ENCODE assay signal across 9 mouse cellular contexts in genomic region chr1:61143030-61143753, GRCm38 (mm10).
DNase-seq lines count a peak whose midpoint lies in the region; ATAC-seq and TF ChIP-seq lines count a peak whose summit lies in the region.
"Had no signal": no experiment of that assay in that cellular context is flagged by ENCODE, and none has a peak within 500 bp of the region (broad histone marks: within the 10 kb centered on the region; RNA-seq: fewer than 3 reads in every experiment).

No protein-coding gene starts in this region.

- no peak overlapping the region for H3K27ac ChIP-seq in lung, embryonic 15.5 days
- no peak overlapping the region for H3K27ac ChIP-seq in forebrain, postnatal 0 days (ENCODE audit: low read depth, low read length)
- H3K27ac ChIP-seq in limb, embryonic 14.5 days (replicated peaks; ENCODE audit: low read depth, low read length): no peak overlapping the region
- no peak overlapping the region for H3K27ac ChIP-seq in stomach, postnatal 0 days (replicated peaks)
- H3K27ac ChIP-seq: embryonic facial prominence, embryonic 15.5 days had no signal

- 0 out of 2 replicates have a peak overlapping the region, but pooled peaks have one; percentile 20 for H3K4me2 ChIP-seq in lung, embryonic 15.5 days
- no peak overlapping the region for H3K4me2 ChIP-seq in forebrain, postnatal 0 days (ENCODE audit: low read depth)
- H3K4me2 ChIP-seq in limb, embryonic 14.5 days (replicated peaks; ENCODE audit: low read depth, low read length, severe bottlenecking): no peak overlapping the region
- peak overlapping the region; percentile 29; the same call in 1 of the 2 replicates for H3K4me2 ChIP-seq in stomach, postnatal 0 days (replicated peaks; ENCODE audit: low read depth)

- no peaks in the 10 kb centered on the region for H3K9me3 ChIP-seq in lung, embryonic 15.5 days
- H3K9me3 ChIP-seq in forebrain, postnatal 0 days (ENCODE audit: low read length): no peaks in the 10 kb centered on the region
- H3K9me3 ChIP-seq in limb, embryonic 14.5 days (ENCODE audit: control insufficient read depth, low read length): no peaks in the 10 kb centered on the region
- no peaks in the 10 kb centered on the region for H3K9me3 ChIP-seq in stomach, postnatal 0 days (ENCODE audit: control insufficient read depth, low read length)
- H3K9me3 ChIP-seq: embryonic facial prominence, embryonic 15.5 days had no signal

- no peaks in the 10 kb centered on the region for H3K27me3 ChIP-seq in lung, embryonic 15.5 days
- no peaks in the 10 kb centered on the region for H3K27me3 ChIP-seq in forebrain, postnatal 0 days (ENCODE audit: insufficient read depth, low read length)
- no peaks in the 10 kb centered on the region for H3K27me3 ChIP-seq in limb, embryonic 14.5 days (ENCODE audit: control insufficient read depth, insufficient read depth, low read length)
- H3K27me3 ChIP-seq in stomach, postnatal 0 days (ENCODE audit: control insufficient read depth, insufficient read depth, low read length): no peaks in the 10 kb centered on the region

- ATAC-seq in lung, embryonic 15.5 days (ENCODE audit: borderline replicate concordance, extremely low read depth, low FRiP score, low TSS enrichment): no peak
- ATAC-seq in forebrain, postnatal 0 days: no peak
- peak; percentile 66 for ATAC-seq in limb, embryonic 14.5 days (ENCODE audit: low FRiP score, low read depth)
- no peak for ATAC-seq in stomach, postnatal 0 days (ENCODE audit: low FRiP score, low TSS enrichment)

- no peak overlapping the region for H3K4me3 ChIP-seq in lung, embryonic 15.5 days
- no peak overlapping the region for H3K4me3 ChIP-seq in forebrain, postnatal 0 days (ENCODE audit: low read depth, low read length)
- H3K4me3 ChIP-seq in limb, embryonic 14.5 days (replicated peaks; ENCODE audit: low read length): no peak overlapping the region
- H3K4me3 ChIP-seq in stomach, postnatal 0 days (ENCODE audit: low read depth, low read length): no peak overlapping the region
- H3K4me3 ChIP-seq: embryonic facial prominence, embryonic 15.5 days had no signal

- no peak overlapping the region for H3K9ac ChIP-seq in lung, embryonic 15.5 days
- no peak overlapping the region for H3K9ac ChIP-seq in forebrain, postnatal 0 days
- H3K9ac ChIP-seq in limb, embryonic 14.5 days (ENCODE audit: low read depth, low read length, severe bottlenecking): no peak overlapping the region
- no peak overlapping the region for H3K9ac ChIP-seq in stomach, postnatal 0 days (ENCODE audit: low read length)
- H3K9ac ChIP-seq: embryonic facial prominence, embryonic 15.5 days had no signal

- 24% methylated on average over 14 of the region's 14 CpGs for WGBS in lung, embryonic 15.5 days
- WGBS in forebrain, postnatal 0 days: 30% methylated on average over 14 of the region's 14 CpGs
- WGBS in limb, embryonic 14.5 days: 24% methylated on average over 14 of the region's 14 CpGs
- WGBS in stomach, postnatal 0 days: 16% methylated on average over 14 of the region's 14 CpGs

- no peak for TF ChIP-seq EP300 in stomach, postnatal 0 days (optimal IDR thresholded peaks at IDR 0.05)

- no peak for DNase-seq in lung, postnatal 36 days
- DNase-seq in forebrain, postnatal 0 days: peak; percentile 41
- no peak for DNase-seq in limb, embryonic 14.5 days (ENCODE audit: low spot score)
- DNase-seq in stomach, postnatal 0 days (ENCODE audit: low spot score): peak; percentile 23
- DNase-seq in spleen, postnatal 4 days (ENCODE audit: low spot score in 2 of 2): no peak
- no peak for DNase-seq in thymus, adult 18-20 months
- DNase-seq: layer of hippocampus, adult 9-11 months had no signal

- TF ChIP-seq POLR2A in limb, embryonic 14.5 days (IDR thresholded peaks at IDR 0.05; ENCODE audit: borderline replicate concordance, extremely low read depth, insufficient read depth, insufficient read length): no peak

- no peaks in the 10 kb centered on the region for H3K36me3 ChIP-seq in lung, embryonic 15.5 days
- H3K36me3 ChIP-seq in forebrain, postnatal 0 days (ENCODE audit: insufficient read depth): no peaks in the 10 kb centered on the region
- no peaks in the 10 kb centered on the region for H3K36me3 ChIP-seq in limb, embryonic 14.5 days (ENCODE audit: control insufficient read depth, insufficient read depth, low read length)
- no peaks in the 10 kb centered on the region for H3K36me3 ChIP-seq in stomach, postnatal 0 days (ENCODE audit: control insufficient read depth, insufficient read depth, low read length)
- H3K36me3 ChIP-seq: embryonic facial prominence, embryonic 15.5 days had no signal

- H3K4me1 ChIP-seq in lung, embryonic 15.5 days: peaks cover 58% of the 10 kb centered on the region
- peaks cover 10% of the 10 kb centered on the region; the same call in 1 of the 2 replicates for H3K4me1 ChIP-seq in forebrain, postnatal 0 days (ENCODE audit: insufficient read depth)
- peaks cover 45% of the 10 kb centered on the region for H3K4me1 ChIP-seq in limb, embryonic 14.5 days (ENCODE audit: control insufficient read depth, insufficient read depth, low read length)
- no peaks in the 10 kb centered on the region; the same call in 1 of the 2 replicates for H3K4me1 ChIP-seq in stomach, postnatal 0 days (replicated peaks; ENCODE audit: control insufficient read depth, insufficient read depth)

- no peak for TF ChIP-seq CTCF in forebrain, postnatal 0 days (IDR thresholded peaks at IDR 0.05; ENCODE audit: low read depth)
- TF ChIP-seq CTCF in stomach, postnatal 0 days (IDR thresholded peaks at IDR 0.05; ENCODE audit: low read depth): no peak

Comparison
In these comparisons a context has a peak if more than half of its experiments do, and no peak if none do; other contexts are left out.
1. H3K4me2 ChIP-seq: peak in lung, embryonic 15.5 days (single experiment) and stomach, postnatal 0 days (single experiment); none in forebrain, postnatal 0 days (single experiment) and limb, embryonic 14.5 days (single experiment).
2. DNase-seq: peak in forebrain, postnatal 0 days (single experiment) and stomach, postnatal 0 days (single experiment); none in lung, postnatal 36 days (single experiment), limb, embryonic 14.5 days (single experiment), spleen, postnatal 4 days (0 of 2) and thymus, adult 18-20 months (0 of 2).